Mouse (Mus musculus) megakaryocyte, embryonic 14.5 days (primary cell): ENCODE measurements around the gene Hint1. TPM values are rescaled to one million over a fixed set of nuclear protein-coding genes. Genes with fewer than 3 reads are reported as not detected.
A peak's percentile ranks its signal among the peaks of the same experiment; 100 is the strongest.
"Not testable (repeated sequence)": the region's sequence is repeated elsewhere in the genome, so short reads cannot be mapped to it uniquely, and the experiment has no call there.

ENCODE experiments used
- H3K27me3 ChIP-seq: replicated peaks from 2 replicates; pipeline ENCODE3; 2012; ENCODE audit warnings: inconsistent platforms
- H3K36me3 ChIP-seq: replicated peaks from 2 replicates; pipeline ENCODE3; 2012; ENCODE audit warnings: low read length, inconsistent platforms, mixed read lengths
- H3K4me1 ChIP-seq: 2 replicates; pipeline ENCODE4 v1.6.1; 2012; ENCODE audit warnings: inconsistent platforms
- H3K4me3 ChIP-seq: replicated peaks from 2 replicates; pipeline ENCODE3; 2012; ENCODE audit warnings: moderate library complexity, mild to moderate bottlenecking, inconsistent platforms
- H3K9me3 ChIP-seq: 2 replicates; pipeline ENCODE4 v1.6.1; 2012; ENCODE audit warnings: inconsistent platforms
- FLI1 ChIP-seq: IDR thresholded peaks from 2 replicates; pipeline ENCODE4 v1.6.1; 2012; ENCODE audit warnings: low read length, inconsistent platforms, mixed read lengths
- GATA1 ChIP-seq: IDR thresholded peaks from 3 replicates; pipeline ENCODE4 v1.6.1; 2012; ENCODE audit warnings: mixed read lengths, low read length, inconsistent platforms, borderline replicate concordance
- polyA plus RNA-seq: library from polyadenylated mRNA; stranded (reverse); fragments of >175 nt; gene quantifications from 2 replicates; pipeline ENCODE4 v1.2.3, GENCODE M21; 2012; ENCODE audit warnings: low replicate concordance; ENCODE audit not compliant: insufficient read depth

Gene Hint1
- polyA plus RNA-seq, 1 experiment = 879 TPM

- no peaks in the 10 kb centered on the region for H3K9me3 ChIP-seq
- H3K27me3 ChIP-seq = no peaks in the 10 kb centered on the region
- H3K4me1 ChIP-seq = peaks cover 26% of the 10 kb centered on the region
- no peak overlapping the region for H3K4me3 ChIP-seq
- H3K36me3 ChIP-seq = peaks cover 15% of the 10 kb centered on the region
- TF ChIP-seq GATA1 (no peak), FLI1 (no peak)
These were observed 25.3 kb upstream of the Hint1 start for GRCm38 (mm10) chr11:54840891-54841290.

GRCm38 (mm10) chr11:54844424-54844823 lies 21.8 kb upstream of the Hint1 start:
- H3K4me1 ChIP-seq = peaks cover 26% of the 10 kb centered on the region
- TF ChIP-seq GATA1 (no peak), FLI1 (no peak)
- no peaks in the 10 kb centered on the region for H3K9me3 ChIP-seq
- no peak overlapping the region for H3K4me3 ChIP-seq
- peaks cover 19% of the 10 kb centered on the region for H3K36me3 ChIP-seq
- H3K27me3 ChIP-seq = no peaks in the 10 kb centered on the region

- Histone ChIP-seq H3K9me3 (no peaks in the 10 kb centered on the region), H3K36me3 (peaks cover 16% of the 10 kb centered on the region), H3K27me3 (no peaks in the 10 kb centered on the region), H3K4me3 (no peak overlapping the region), H3K4me1 (peaks cover 29% of the 10 kb centered on the region)
- TF ChIP-seq GATA1 (no peak), FLI1 (no peak)
These were observed 21.2 kb upstream of the Hint1 start for GRCm38 (mm10) chr11:54844959-54845358.

GRCm38 (mm10) chr11:54845470-54846442 lies 20.4 kb upstream of the Hint1 start:
- Histone ChIP-seq H3K4me3 (no peak overlapping the region), H3K27me3 (no peaks in the 10 kb centered on the region), H3K36me3 (peaks cover 12% of the 10 kb centered on the region), H3K4me1 (peaks cover 35% of the 10 kb centered on the region), H3K9me3 (no peaks in the 10 kb centered on the region)
- no peak for TF ChIP-seq FLI1
- no peak for TF ChIP-seq GATA1

GRCm38 (mm10) chr11:54849961-54850758 lies 16.0 kb upstream of the Hint1 start:
- peaks cover 10% of the 10 kb centered on the region for H3K36me3 ChIP-seq
- no peaks in the 10 kb centered on the region for H3K27me3 ChIP-seq
- no peak overlapping the region for H3K4me3 ChIP-seq
- no peaks in the 10 kb centered on the region for H3K9me3 ChIP-seq
- peaks cover 21% of the 10 kb centered on the region for H3K4me1 ChIP-seq
- TF ChIP-seq GATA1 (no peak), FLI1 (no peak)

- TF ChIP-seq FLI1 (no peak), GATA1 (no peak)
- Histone ChIP-seq H3K9me3 (no peaks in the 10 kb centered on the region), H3K36me3 (peaks cover 10% of the 10 kb centered on the region), H3K27me3 (no peaks in the 10 kb centered on the region), H3K4me3 (no peak overlapping the region), H3K4me1 (peaks cover 16% of the 10 kb centered on the region)
These were observed 14.5 kb upstream of the Hint1 start for GRCm38 (mm10) chr11:54851656-54852055.

- not testable (repeated sequence) for H3K27me3 ChIP-seq, H3K36me3 ChIP-seq, H3K4me3 ChIP-seq, H3K9me3 ChIP-seq
- H3K4me1 ChIP-seq = peaks cover 40% of the 10 kb centered on the region
These were observed 7.3 kb upstream of the Hint1 start for GRCm38 (mm10) chr11:54858880-54859279.

- H3K27me3 ChIP-seq = no peaks in the 10 kb centered on the region
- H3K4me1 ChIP-seq = peaks cover 40% of the 10 kb centered on the region
- H3K36me3 ChIP-seq = no peaks in the 10 kb centered on the region
- TF ChIP-seq GATA1 (no peak), FLI1 (no peak)
- no peaks in the 10 kb centered on the region for H3K9me3 ChIP-seq
- H3K4me3 ChIP-seq = peak overlapping the region; percentile 99
These were observed 6.6 kb upstream of the Hint1 start for GRCm38 (mm10) chr11:54859322-54860165.

- H3K36me3 ChIP-seq = no peaks in the 10 kb centered on the region
- no peaks in the 10 kb centered on the region for H3K27me3 ChIP-seq
- H3K9me3 ChIP-seq = no peaks in the 10 kb centered on the region
- peaks cover 46% of the 10 kb centered on the region for H3K4me1 ChIP-seq
- no peak for TF ChIP-seq GATA1
- TF ChIP-seq FLI1 = 0 out of 2 replicates have a peak, but pooled peaks have one; percentile 40
- H3K4me3 ChIP-seq = peak within 1 kb of the TSS; percentile 99
These were observed 5.7 kb upstream of the Hint1 start, which contains the start of gene Lyrm7 for GRCm38 (mm10) chr11:54860256-54861038. Gene Lyrm7, minus strand, starts transcription at chr11:54860916.
